Mouse (Mus musculus): ENCODE data around the gene Pdcd1lg2. TPM values are rescaled to one million over a fixed set of nuclear protein-coding genes. Genes with fewer than 3 reads are reported as not detected.

Gene Pdcd1lg2
- polyA plus RNA-seq, 1 experiment, result 4.7 TPM

DNA sequence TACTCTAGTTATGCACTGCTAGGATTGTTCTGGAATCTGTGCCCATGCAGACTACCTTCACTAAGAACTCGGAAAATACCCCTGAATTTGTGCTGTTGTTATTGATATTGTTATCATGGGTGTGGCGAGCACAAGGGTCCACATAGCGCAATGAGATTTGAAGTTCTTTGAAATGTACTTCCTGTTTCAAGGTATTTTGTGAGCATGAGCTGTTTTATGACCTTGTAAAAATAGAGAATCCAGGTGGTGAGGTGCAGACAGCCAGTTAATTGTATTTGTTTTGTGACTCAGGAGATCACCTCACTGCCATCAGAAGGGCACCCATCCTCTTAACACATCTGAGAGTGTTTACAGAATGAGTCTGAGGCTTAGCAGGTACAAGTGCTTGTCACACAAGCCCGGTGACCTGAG, 64.5 kb downstream of the Pdcd1lg2 start:
- no peak overlapping the region for H3K4me3 ChIP-seq (ENCODE audit: control insufficient read depth, insufficient read depth, low read length)
- no peak for DNase-seq
- H3K36me3 ChIP-seq (ENCODE audit: control insufficient read depth, insufficient read depth, low read length), result no peaks in the 10 kb centered on the region
- 75% methylated on average over 4 of the region's 4 CpGs for WGBS
- no peaks in the 10 kb centered on the region for H3K4me1 ChIP-seq (replicated peaks; ENCODE audit: control insufficient read depth, insufficient read depth, low read length)
- no peak overlapping the region for H3K27ac ChIP-seq (ENCODE audit: control insufficient read depth, insufficient read depth, low read length)
- H3K27me3 ChIP-seq (ENCODE audit: control insufficient read depth, insufficient read depth, low read length), result no peaks in the 10 kb centered on the region
- TF ChIP-seq CTCF (IDR thresholded peaks at IDR 0.05; ENCODE audit: borderline replicate concordance, control insufficient read depth, extremely low read depth, insufficient read depth, low read length, poor library complexity), result no peak
- TF ChIP-seq POLR2A (IDR thresholded peaks at IDR 0.05; ENCODE audit: control insufficient read depth, extremely low read depth, insufficient read depth, low read length, poor library complexity), result no peak

DNA sequence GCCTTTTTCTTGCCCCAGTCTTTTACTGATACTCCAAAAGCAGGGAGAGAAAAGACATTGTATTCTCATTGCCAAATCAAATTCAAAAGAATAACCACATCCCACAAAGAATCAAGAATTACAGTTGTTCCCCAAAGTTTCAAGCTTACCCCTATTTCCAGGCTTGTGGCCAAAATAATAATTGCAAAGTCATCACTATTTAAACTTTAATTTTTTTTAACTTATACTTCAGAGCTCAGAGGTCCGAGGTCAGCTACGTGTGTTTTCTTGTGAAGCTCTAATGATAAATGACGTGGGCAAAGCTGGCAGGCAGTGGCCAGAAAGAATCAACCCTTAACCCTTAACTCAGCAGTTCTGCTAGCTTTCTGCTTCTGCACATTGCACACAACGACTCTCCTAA, 67.9 kb downstream of the Pdcd1lg2 start:
- Histone ChIP-seq H3K36me3 (ENCODE audit: control insufficient read depth, insufficient read depth, low read length) (no peaks in the 10 kb centered on the region), H3K27me3 (ENCODE audit: control insufficient read depth, insufficient read depth, low read length) (no peaks in the 10 kb centered on the region), H3K27ac (ENCODE audit: control insufficient read depth, insufficient read depth, low read length) (no peak overlapping the region), H3K4me1 (replicated peaks; ENCODE audit: control insufficient read depth, insufficient read depth, low read length) (no peaks in the 10 kb centered on the region), H3K4me3 (ENCODE audit: control insufficient read depth, insufficient read depth, low read length) (no peak overlapping the region)
- no peak for DNase-seq
- WGBS, result 25% methylated on average over 4 of the region's 4 CpGs
- TF ChIP-seq CTCF (IDR thresholded peaks at IDR 0.05; ENCODE audit: borderline replicate concordance, control insufficient read depth, extremely low read depth, insufficient read depth, low read length, poor library complexity), result no peak
- no peak for TF ChIP-seq POLR2A (IDR thresholded peaks at IDR 0.05; ENCODE audit: control insufficient read depth, extremely low read depth, insufficient read depth, low read length, poor library complexity)

DNA sequence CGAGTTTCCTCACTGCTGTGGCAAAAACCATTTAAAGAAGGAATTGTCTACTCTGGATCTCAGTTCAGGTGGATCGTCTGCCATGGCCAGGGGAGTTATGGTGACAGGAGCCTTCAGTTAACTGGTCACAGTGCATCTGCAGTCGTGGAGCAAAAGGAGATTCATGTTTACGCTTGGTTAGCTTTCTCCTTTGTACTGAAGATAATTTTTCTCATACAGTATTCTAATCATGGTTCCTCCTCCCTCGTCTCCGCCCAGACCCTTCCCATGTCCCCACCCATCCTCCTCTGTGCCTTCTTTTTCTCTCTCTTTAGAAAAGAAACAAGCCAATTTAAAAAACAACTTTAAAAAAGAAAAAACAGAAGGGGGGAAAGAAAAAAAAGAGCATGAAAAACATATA, 70.9 kb downstream of the Pdcd1lg2 start:
- DNase-seq, result no peak
- Histone ChIP-seq H3K27me3 (ENCODE audit: control insufficient read depth, insufficient read depth, low read length) (no peaks in the 10 kb centered on the region), H3K4me1 (replicated peaks; ENCODE audit: control insufficient read depth, insufficient read depth, low read length) (0 out of 2 replicates have a peak, but pooled peaks cover 2% of the 10 kb centered on the region), H3K27ac (ENCODE audit: control insufficient read depth, insufficient read depth, low read length) (no peak overlapping the region), H3K4me3 (ENCODE audit: control insufficient read depth, insufficient read depth, low read length) (no peak overlapping the region), H3K36me3 (ENCODE audit: control insufficient read depth, insufficient read depth, low read length) (no peaks in the 10 kb centered on the region)
- TF ChIP-seq CTCF (IDR thresholded peaks at IDR 0.05; ENCODE audit: borderline replicate concordance, control insufficient read depth, extremely low read depth, insufficient read depth, low read length, poor library complexity) (no peak), POLR2A (IDR thresholded peaks at IDR 0.05; ENCODE audit: control insufficient read depth, extremely low read depth, insufficient read depth, low read length, poor library complexity) (no peak)
- 91% methylated on average over 6 of the region's 6 CpGs for WGBS

DNA sequence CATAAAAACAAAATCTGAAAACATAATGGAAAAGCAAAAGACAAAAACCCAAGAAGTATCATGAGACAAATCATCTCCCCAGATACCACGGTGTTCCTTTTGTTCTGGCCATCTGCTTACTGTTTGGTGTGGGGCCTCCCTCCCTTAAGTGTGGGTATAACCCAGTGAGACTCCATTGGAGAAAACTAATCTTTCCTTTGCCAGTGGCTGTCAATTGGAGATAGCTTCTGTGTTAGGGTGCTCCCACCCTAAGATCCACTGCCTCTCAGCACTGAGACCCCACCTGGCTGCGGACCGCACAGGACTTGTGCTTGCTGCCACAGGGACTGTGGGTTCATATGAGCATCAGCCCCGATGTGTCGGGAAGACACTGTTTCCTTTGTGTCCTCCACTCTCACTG, 71.4 kb downstream of the Pdcd1lg2 start:
- no peak overlapping the region for H3K27ac ChIP-seq (ENCODE audit: control insufficient read depth, insufficient read depth, low read length)
- H3K36me3 ChIP-seq (ENCODE audit: control insufficient read depth, insufficient read depth, low read length), result no peaks in the 10 kb centered on the region
- 0 out of 2 replicates have a peak, but pooled peaks cover 2% of the 10 kb centered on the region for H3K4me1 ChIP-seq (replicated peaks; ENCODE audit: control insufficient read depth, insufficient read depth, low read length)
- H3K4me3 ChIP-seq (ENCODE audit: control insufficient read depth, insufficient read depth, low read length), result no peak overlapping the region
- H3K27me3 ChIP-seq (ENCODE audit: control insufficient read depth, insufficient read depth, low read length), result no peaks in the 10 kb centered on the region
- 94% methylated on average over 5 of the region's 5 CpGs for WGBS
- DNase-seq, result no peak
- TF ChIP-seq POLR2A (IDR thresholded peaks at IDR 0.05; ENCODE audit: control insufficient read depth, extremely low read depth, insufficient read depth, low read length, poor library complexity) (no peak), CTCF (IDR thresholded peaks at IDR 0.05; ENCODE audit: borderline replicate concordance, control insufficient read depth, extremely low read depth, insufficient read depth, low read length, poor library complexity) (no peak)

DNA sequence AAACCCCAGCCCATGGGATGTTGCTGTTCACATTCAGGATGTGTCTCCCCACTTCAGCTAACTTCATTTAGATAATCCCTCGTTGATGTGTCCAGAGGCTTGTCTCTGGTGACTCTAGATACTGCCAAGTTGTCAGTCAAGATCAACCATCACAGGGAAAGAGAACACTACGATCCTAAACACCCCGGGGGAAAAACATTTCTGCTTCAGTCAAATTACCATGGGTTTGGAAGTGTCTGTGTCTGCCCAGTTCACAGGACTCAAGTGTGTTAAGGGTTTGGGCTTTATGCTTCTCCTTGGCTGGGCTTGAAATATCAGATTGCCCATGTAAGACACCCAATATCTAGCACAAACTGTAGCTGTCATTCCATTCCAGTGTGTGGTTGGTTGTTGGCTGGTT, 71.9 kb downstream of the Pdcd1lg2 start:
- H3K4me1 ChIP-seq (replicated peaks; ENCODE audit: control insufficient read depth, insufficient read depth, low read length), result 0 out of 2 replicates have a peak, but pooled peaks cover 2% of the 10 kb centered on the region
- H3K36me3 ChIP-seq (ENCODE audit: control insufficient read depth, insufficient read depth, low read length), result no peaks in the 10 kb centered on the region
- WGBS, result 86% methylated on average over 3 of the region's 3 CpGs
- no peaks in the 10 kb centered on the region for H3K27me3 ChIP-seq (ENCODE audit: control insufficient read depth, insufficient read depth, low read length)
- H3K4me3 ChIP-seq (ENCODE audit: control insufficient read depth, insufficient read depth, low read length), result no peak overlapping the region
- H3K27ac ChIP-seq (ENCODE audit: control insufficient read depth, insufficient read depth, low read length), result no peak overlapping the region
- TF ChIP-seq CTCF (IDR thresholded peaks at IDR 0.05; ENCODE audit: borderline replicate concordance, control insufficient read depth, extremely low read depth, insufficient read depth, low read length, poor library complexity) (no peak), POLR2A (IDR thresholded peaks at IDR 0.05; ENCODE audit: control insufficient read depth, extremely low read depth, insufficient read depth, low read length, poor library complexity) (no peak)
- DNase-seq, result no peak

DNA sequence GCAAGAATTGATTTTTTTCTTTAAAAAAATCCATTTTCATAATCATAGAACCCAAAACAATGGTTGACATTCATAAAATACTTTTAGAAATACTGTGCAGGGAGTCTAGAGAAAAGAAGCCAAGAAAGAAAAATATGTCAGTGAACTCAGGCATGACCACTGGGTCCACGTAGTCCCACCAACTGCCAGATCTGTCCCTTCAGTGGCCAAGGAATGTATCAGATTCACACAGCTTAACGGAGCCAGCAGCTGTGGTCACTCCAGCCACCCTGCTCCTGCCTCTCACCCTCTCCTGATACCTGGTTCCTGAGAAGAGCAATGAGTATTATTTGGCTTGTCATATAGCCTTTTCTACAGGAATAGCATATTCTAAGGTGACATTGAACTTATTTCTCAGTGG, 72.7 kb downstream of the Pdcd1lg2 start:
- H3K4me1 ChIP-seq (replicated peaks; ENCODE audit: control insufficient read depth, insufficient read depth, low read length), result 0 out of 2 replicates have a peak, but pooled peaks cover 5% of the 10 kb centered on the region
- H3K36me3 ChIP-seq (ENCODE audit: control insufficient read depth, insufficient read depth, low read length), result no peaks in the 10 kb centered on the region
- H3K27me3 ChIP-seq (ENCODE audit: control insufficient read depth, insufficient read depth, low read length), result no peaks in the 10 kb centered on the region
- no peak for DNase-seq
- no peak for TF ChIP-seq POLR2A (IDR thresholded peaks at IDR 0.05; ENCODE audit: control insufficient read depth, extremely low read depth, insufficient read depth, low read length, poor library complexity)
- TF ChIP-seq CTCF (IDR thresholded peaks at IDR 0.05; ENCODE audit: borderline replicate concordance, control insufficient read depth, extremely low read depth, insufficient read depth, low read length, poor library complexity), result no peak
- WGBS, result 90% methylated on average over 2 of the region's 2 CpGs
- H3K4me3 ChIP-seq (ENCODE audit: control insufficient read depth, insufficient read depth, low read length), result no peak overlapping the region
- H3K27ac ChIP-seq (ENCODE audit: control insufficient read depth, insufficient read depth, low read length), result no peak overlapping the region

DNA sequence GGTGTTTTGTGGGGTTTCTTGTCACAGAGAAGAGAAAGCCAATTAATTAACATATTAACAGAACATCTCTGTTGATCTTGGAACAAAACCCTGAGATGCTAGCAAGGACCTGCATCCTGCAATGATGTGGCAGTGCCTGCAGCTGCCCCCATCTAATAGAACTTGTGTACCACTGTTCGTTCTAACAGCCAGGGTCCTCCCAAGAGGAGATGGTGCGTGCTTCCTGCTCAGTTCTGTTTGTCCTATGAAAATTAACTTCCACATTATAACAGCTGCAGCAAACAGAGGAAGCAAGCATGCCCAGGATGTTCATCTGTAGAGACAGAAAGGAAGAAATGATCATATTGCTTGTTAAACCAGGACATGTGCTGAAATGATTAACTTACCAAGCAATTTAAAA, 73.8 kb downstream of the Pdcd1lg2 start:
- WGBS, result 25% methylated on average over 2 of the region's 2 CpGs
- H3K27ac ChIP-seq (ENCODE audit: control insufficient read depth, insufficient read depth, low read length), result no peak overlapping the region

More for the DNA sequence above, 73.8 kb downstream of the Pdcd1lg2 start:
- 0 out of 2 replicates have a peak, but pooled peaks cover 5% of the 10 kb centered on the region for H3K4me1 ChIP-seq (replicated peaks; ENCODE audit: control insufficient read depth, insufficient read depth, low read length)
- H3K4me3 ChIP-seq (ENCODE audit: control insufficient read depth, insufficient read depth, low read length), result no peak overlapping the region
- TF ChIP-seq CTCF (IDR thresholded peaks at IDR 0.05; ENCODE audit: borderline replicate concordance, control insufficient read depth, extremely low read depth, insufficient read depth, low read length, poor library complexity) (no peak), POLR2A (IDR thresholded peaks at IDR 0.05; ENCODE audit: control insufficient read depth, extremely low read depth, insufficient read depth, low read length, poor library complexity) (no peak)
- H3K27me3 ChIP-seq (ENCODE audit: control insufficient read depth, insufficient read depth, low read length), result no peaks in the 10 kb centered on the region
- H3K36me3 ChIP-seq (ENCODE audit: control insufficient read depth, insufficient read depth, low read length), result no peaks in the 10 kb centered on the region
- DNase-seq, result no peak

All from thymus, adult 2 months (tissue).